Comparison of ENCODE assay signal across 17 mouse cellular contexts in genomic region chr12:108069504-108069903, GRCm38 (mm10).
"Had no signal": no experiment of that assay in that cellular context is flagged by ENCODE, and none has a peak within 500 bp of the region (broad histone marks: within the 10 kb centered on the region; RNA-seq: fewer than 3 reads in every experiment).

No protein-coding gene starts in this region.

- H3K4me3 ChIP-seq: left cerebral cortex, adult 2 months; limb, embryonic 12.5 days; liver, embryonic 13.5 days; lung, embryonic 15.5 days; midbrain, embryonic 13.5 days; myocyte; neural tube, embryonic 15.5 days had no signal

- H3K36me3 ChIP-seq: limb, embryonic 12.5 days; liver, embryonic 13.5 days; lung, embryonic 15.5 days; midbrain, embryonic 13.5 days; neural tube, embryonic 15.5 days had no signal

- H3K9ac ChIP-seq: limb, embryonic 12.5 days; liver, embryonic 13.5 days; liver, postnatal 0 days; lung, embryonic 15.5 days; midbrain, embryonic 13.5 days; neural tube, embryonic 15.5 days had no signal

- H3K27ac ChIP-seq: left cerebral cortex, adult 2 months; limb, embryonic 12.5 days; liver, embryonic 13.5 days; lung, embryonic 15.5 days; macrophage; midbrain, embryonic 13.5 days; neural tube, embryonic 15.5 days had no signal

- H3K4me1 ChIP-seq: liver, embryonic 13.5 days; midbrain, embryonic 13.5 days; neural tube, embryonic 15.5 days had no signal

- ATAC-seq: intestine, embryonic 16.5 days; liver, postnatal 0 days; midbrain, embryonic 13.5 days had no signal

- H3K9me3 ChIP-seq: limb, embryonic 12.5 days; liver, embryonic 13.5 days; lung, embryonic 15.5 days; midbrain, embryonic 13.5 days; neural tube, embryonic 15.5 days had no signal

- DNase-seq: kidney, adult 8-10 months; kidney, postnatal 25 days; liver; liver, embryonic 13.5 days; liver, postnatal 0 days; lung, postnatal 14 days; right cerebral cortex, postnatal 4 days; spleen, adult 18-20 months; thymus, postnatal 4 days had no signal

- H3K27me3 ChIP-seq: limb, embryonic 12.5 days; liver, embryonic 13.5 days; lung, embryonic 15.5 days; midbrain, embryonic 13.5 days; neural tube, embryonic 15.5 days had no signal

- H3K4me2 ChIP-seq: limb, embryonic 12.5 days; liver, embryonic 13.5 days; lung, embryonic 15.5 days; midbrain, embryonic 13.5 days; neural tube, embryonic 15.5 days had no signal
